Mouse (Mus musculus): Measurements from ENCODE around the gene Rtcb. TPM values are rescaled to one million over a fixed set of nuclear protein-coding genes. Genes with fewer than 3 reads are reported as not detected.

Rtcb gene
- polyA plus RNA-seq, 1 experiment from 2014 or later, result 186 TPM

DNA sequence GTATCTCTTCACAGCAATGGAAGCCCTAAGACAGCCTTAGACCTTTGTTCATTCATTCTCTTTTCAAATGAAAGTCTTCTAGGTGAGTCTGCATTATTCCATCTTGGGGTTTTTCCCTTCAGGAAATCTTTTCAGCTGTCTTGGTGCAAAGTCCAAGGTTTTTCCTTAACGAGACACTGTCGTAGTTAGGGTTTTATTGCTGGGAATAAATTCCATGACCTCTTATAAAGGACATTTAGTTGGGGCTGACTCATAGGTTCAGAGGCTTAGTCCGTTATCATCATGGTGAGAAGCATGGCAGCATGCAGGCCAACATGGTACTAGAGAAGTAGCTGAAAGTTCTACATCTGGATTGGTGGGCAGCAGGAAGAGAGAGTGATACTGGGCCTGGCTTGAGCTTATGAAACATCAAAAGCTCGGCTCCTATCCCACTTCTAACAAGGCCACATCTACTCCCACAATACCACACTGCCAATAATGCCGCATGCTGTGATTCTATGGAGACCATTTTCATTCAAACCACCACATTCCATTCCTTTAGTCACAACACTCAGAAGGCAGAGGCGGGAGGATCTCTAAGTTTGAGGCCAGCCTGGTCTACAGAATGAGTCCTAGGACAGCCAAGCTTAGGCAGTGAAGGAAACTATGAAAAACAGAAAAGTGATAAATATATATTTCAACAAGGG, 21.2 kb downstream of the Rtcb start:
- Histone ChIP-seq H3K27ac (ENCODE audit: low read depth) (no peak overlapping the region), H3K4me3 (ENCODE audit: low read depth, low read length) (no peak overlapping the region), H3K4me2 (no peak overlapping the region), H3K27me3 (ENCODE audit: insufficient read depth, low read length) (no peaks in the 10 kb centered on the region), H3K9ac (no peak overlapping the region), H3K4me1 (ENCODE audit: insufficient read depth) (no peaks in the 10 kb centered on the region), H3K36me3 (ENCODE audit: insufficient read depth) (peaks cover 52% of the 10 kb centered on the region), H3K9me3 (ENCODE audit: low read depth, low read length) (no peaks in the 10 kb centered on the region; the same call in 1 of the 2 replicates)
- ATAC-seq (ENCODE audit: insufficient read depth) (no peak), DNase-seq (no peak)
- 98% methylated on average over 6 of the region's 6 CpGs for WGBS
- no peak for TF ChIP-seq CTCF (IDR thresholded peaks at IDR 0.05; ENCODE audit: low read depth)

- Histone ChIP-seq H3K9ac (no peak overlapping the region), H3K36me3 (ENCODE audit: insufficient read depth) (no peaks in the 10 kb centered on the region), H3K9me3 (ENCODE audit: low read depth, low read length) (no peaks in the 10 kb centered on the region), H3K4me1 (ENCODE audit: insufficient read depth) (no peaks in the 10 kb centered on the region), H3K27me3 (ENCODE audit: insufficient read depth, low read length) (peaks cover 20% of the 10 kb centered on the region), H3K27ac (ENCODE audit: low read depth) (no peak overlapping the region), H3K4me3 (ENCODE audit: low read depth, low read length) (no peak overlapping the region), H3K4me2 (no peak overlapping the region)
- ATAC-seq (ENCODE audit: insufficient read depth), result no peak
- TF ChIP-seq CTCF (IDR thresholded peaks at IDR 0.05; ENCODE audit: low read depth), result no peak
- DNase-seq, result no peak
- 85% methylated on average over 11 of the region's 11 CpGs for WGBS
Observed at GRCm38 (mm10) chr10:85929962-85930361, 27.7 kb downstream of the Rtcb start.

DNA sequence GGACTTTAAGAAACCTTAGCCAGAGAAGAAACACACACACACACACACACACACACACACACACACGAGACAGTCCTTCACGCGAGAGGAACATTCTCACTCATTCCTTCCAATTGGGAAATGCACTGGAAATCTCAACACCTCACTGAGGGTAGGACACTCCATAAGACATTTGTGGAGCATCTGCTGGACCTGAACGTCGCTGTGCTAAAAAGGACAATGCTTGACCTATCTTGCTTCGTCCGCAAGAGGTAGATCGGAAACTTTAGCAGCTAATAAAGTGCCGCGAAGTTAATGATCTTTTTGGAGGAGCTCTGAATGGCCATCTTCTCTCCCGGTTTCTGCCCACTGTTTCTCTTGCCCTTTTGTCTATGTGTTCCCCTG, 28.4 kb downstream of the Rtcb start:
- Histone ChIP-seq H3K9me3 (ENCODE audit: low read depth, low read length) (no peaks in the 10 kb centered on the region), H3K9ac (no peak overlapping the region), H3K4me2 (peak overlapping the region; percentile 96), H3K27me3 (ENCODE audit: insufficient read depth, low read length) (peaks cover 20% of the 10 kb centered on the region), H3K4me1 (ENCODE audit: insufficient read depth) (no peaks in the 10 kb centered on the region), H3K27ac (ENCODE audit: low read depth) (no peak overlapping the region), H3K36me3 (ENCODE audit: insufficient read depth) (no peaks in the 10 kb centered on the region), H3K4me3 (ENCODE audit: low read depth, low read length) (peak overlapping the region; percentile 47; the same call in 1 of the 2 replicates)
- ATAC-seq (ENCODE audit: insufficient read depth) (no peak), DNase-seq (no peak)
- 43% methylated on average over 11 of the region's 11 CpGs for WGBS
- no peak for TF ChIP-seq CTCF (IDR thresholded peaks at IDR 0.05; ENCODE audit: low read depth)

DNA sequence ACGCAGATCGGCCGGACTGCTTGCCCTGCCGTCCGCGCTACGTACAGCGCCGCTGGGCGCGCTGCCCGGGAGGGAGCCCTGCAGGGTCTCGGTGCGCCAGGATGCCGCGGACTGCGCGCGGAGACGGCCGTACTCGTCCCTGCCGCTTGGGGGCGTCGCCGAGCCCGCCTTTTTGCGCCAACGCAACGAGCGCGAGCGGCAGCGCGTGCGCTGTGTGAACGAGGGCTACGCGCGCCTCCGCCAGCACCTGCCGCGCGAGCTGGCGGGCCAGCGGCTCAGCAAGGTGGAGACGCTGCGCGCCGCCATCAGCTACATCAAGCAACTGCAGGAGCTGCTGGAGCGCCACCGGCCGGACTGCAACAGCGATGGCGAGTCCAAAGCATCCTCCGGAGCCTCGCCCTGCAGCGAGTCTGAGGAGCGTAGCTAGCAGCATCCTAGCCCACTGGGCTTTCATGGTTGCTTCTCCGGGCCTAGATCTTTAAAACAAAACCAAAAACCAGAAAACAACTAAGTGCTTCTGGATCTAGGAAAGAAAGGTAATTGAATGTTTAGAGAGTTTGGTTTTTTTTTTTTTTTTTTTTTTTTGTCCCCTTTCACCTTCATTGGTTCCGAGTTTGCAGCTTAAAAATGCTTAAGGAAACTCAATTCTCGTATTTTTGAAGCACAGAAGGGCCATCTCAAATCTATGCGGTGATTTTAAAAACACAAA, 29.0 kb downstream of the Rtcb start:
- Histone ChIP-seq H3K4me3 (ENCODE audit: low read depth, low read length) (peak overlapping the region; percentile 47), H3K9ac (peak overlapping the region; percentile 41), H3K9me3 (ENCODE audit: low read depth, low read length) (no peaks in the 10 kb centered on the region), H3K36me3 (ENCODE audit: insufficient read depth) (no peaks in the 10 kb centered on the region), H3K27ac (ENCODE audit: low read depth) (no peak overlapping the region), H3K4me2 (peak overlapping the region; percentile 96), H3K4me1 (ENCODE audit: insufficient read depth) (no peaks in the 10 kb centered on the region), H3K27me3 (ENCODE audit: insufficient read depth, low read length) (peaks cover 20% of the 10 kb centered on the region)
- WGBS, result 1% methylated on average over 63 of the region's 63 CpGs
- peak; percentile 41; the same call in 1 of the 2 replicates for TF ChIP-seq CTCF (IDR thresholded peaks at IDR 0.05; ENCODE audit: low read depth)
- ATAC-seq (ENCODE audit: insufficient read depth), result peak; percentile 85
- DNase-seq, result peak; percentile 78

DNA sequence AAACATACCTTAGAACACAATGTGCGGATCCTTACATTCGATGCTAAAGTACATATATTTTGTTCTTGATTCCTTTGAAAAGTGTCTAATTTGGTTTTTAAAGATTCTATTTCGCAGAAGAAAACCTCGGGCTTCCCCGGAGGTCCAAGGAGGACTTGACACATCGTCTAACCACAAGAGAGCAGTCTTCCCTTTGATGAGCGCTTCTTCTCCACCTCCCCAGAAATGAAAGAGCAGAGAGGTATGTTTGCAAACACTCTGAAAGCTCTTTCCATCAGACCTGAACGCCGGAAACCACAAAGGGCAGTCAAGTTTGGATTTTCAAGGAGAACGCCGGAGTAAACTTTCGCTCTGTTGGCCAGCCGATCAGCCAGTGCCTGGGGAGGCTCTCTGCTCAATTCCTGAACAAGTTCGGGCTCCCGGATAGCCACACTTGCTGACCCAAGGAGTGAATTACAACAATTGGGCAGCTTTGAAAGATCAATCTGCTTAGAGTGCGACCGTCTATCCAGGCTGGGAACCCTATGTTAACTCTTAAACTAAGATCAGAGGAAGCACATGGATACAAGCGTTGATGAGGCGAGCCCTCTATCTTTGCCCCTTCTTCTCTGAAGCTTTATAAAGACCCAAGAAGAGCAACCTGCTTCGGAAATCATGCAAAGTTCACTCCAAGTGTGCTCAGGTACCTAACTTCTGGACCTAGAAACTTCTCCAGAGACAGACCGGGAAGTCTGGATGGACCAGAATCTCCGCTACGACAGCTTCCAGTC, 29.8 kb downstream of the Rtcb start, which contains the start of gene Ascl4:
Gene Ascl4, plus strand, starts transcription at position 6 of the 770 bp plus-strand sequence.
- Histone ChIP-seq H3K27ac (ENCODE audit: low read depth) (no peak within 1 kb of the TSS), H3K4me1 (ENCODE audit: insufficient read depth) (no peaks in the 10 kb centered on the region)
- ATAC-seq (ENCODE audit: insufficient read depth), result no peak

GRCm38 (mm10) chr10:85916498-85917309, 40.9 kb downstream of the Rtcb start, which contains the start of gene Prdm4:
Gene Prdm4, minus strand, starts transcription at chr10:85917142.
- Histone ChIP-seq H3K4me1 (ENCODE audit: insufficient read depth) (0 out of 2 replicates have a peak, but pooled peaks cover 4% of the 10 kb centered on the region), H3K27ac (ENCODE audit: low read depth) (peak within 1 kb of the TSS; percentile 83), H3K4me3 (ENCODE audit: low read depth, low read length) (peak within 1 kb of the TSS; percentile 93), H3K9ac (peak within 1 kb of the TSS; percentile 82), H3K9me3 (ENCODE audit: low read depth, low read length) (no peaks in the 10 kb centered on the region), H3K27me3 (ENCODE audit: insufficient read depth, low read length) (no peaks in the 10 kb centered on the region), H3K36me3 (ENCODE audit: insufficient read depth) (peaks cover 27% of the 10 kb centered on the region), H3K4me2 (peak within 1 kb of the TSS; percentile 81)
- peak; percentile 100 for ATAC-seq (ENCODE audit: insufficient read depth)
- DNase-seq, result peak; percentile 99
- TF ChIP-seq CTCF (IDR thresholded peaks at IDR 0.05; ENCODE audit: low read depth), result peak; percentile 48
- WGBS, result under 1% methylated on average over 83 of the region's 90 CpGs

More for the DNA sequence above, 29.8 kb downstream of the Rtcb start, which contains the start of gene Ascl4:
- H3K36me3 ChIP-seq (ENCODE audit: insufficient read depth), result no peaks in the 10 kb centered on the region
- H3K9me3 ChIP-seq (ENCODE audit: low read depth, low read length), result no peaks in the 10 kb centered on the region
- peak within 1 kb of the TSS; percentile 41 for H3K9ac ChIP-seq
- peak within 1 kb of the TSS; percentile 96 for H3K4me2 ChIP-seq
- peaks cover 20% of the 10 kb centered on the region for H3K27me3 ChIP-seq (ENCODE audit: insufficient read depth, low read length)
- H3K4me3 ChIP-seq (ENCODE audit: low read depth, low read length), result peak within 1 kb of the TSS; percentile 47
- 2% methylated on average over 23 of the region's 23 CpGs for WGBS
- no peak for TF ChIP-seq CTCF (IDR thresholded peaks at IDR 0.05; ENCODE audit: low read depth)
- DNase-seq, result peak; percentile 26

Other genes with a start within 250 kb of the Rtcb start
- gene Pwp1, start 128.3 kb downstream of the Rtcb start, polyA plus RNA-seq (2014; fragmentation: Nextera tagmentation; extraction: Ambion mirVana), result 109 and 111 TPM in 2 replicates
- gene Prdm4, start 40.7 kb downstream of the Rtcb start, polyA plus RNA-seq (2014; fragmentation: Nextera tagmentation; extraction: Ambion mirVana), result 25.0 and 25.6 TPM in 2 replicates
- gene Ascl4, start 30.1 kb downstream of the Rtcb start, polyA plus RNA-seq (2014; fragmentation: Nextera tagmentation; extraction: Ambion mirVana), result 0.17 and 0.88 TPM in 2 replicates
- gene Bpifc, start 54.1 kb upstream of the Rtcb start, polyA plus RNA-seq (2014; fragmentation: Nextera tagmentation; extraction: Ambion mirVana), result 0.07 and 0.08 TPM in 2 replicates
- 21.3 and 22.1 TPM in 2 replicates for gene Fbxo7, start 64.1 kb upstream of the Rtcb start, polyA plus RNA-seq (2014; fragmentation: Nextera tagmentation; extraction: Ambion mirVana)